Mouse (Mus musculus) hindbrain, embryonic 12.5 days (tissue): ENCODE results near the gene Bmp6. TPM values are rescaled to one million over a fixed set of nuclear protein-coding genes. Genes with fewer than 3 reads are reported as not detected.

Experiments used
- ATAC-seq: fragments of 200-750 bp; cut with Nextera tagmentation; 2 replicates; pipeline ENCODE4 v1.8.0; 2017; ENCODE audit warnings: moderate TSS enrichment; ENCODE audit not compliant: low FRiP score
- H3K27ac ChIP-seq: fragments of 300-500 bp; sonication (generic); 2 replicates; pipeline ENCODE4 v1.5.1; 2016; ENCODE audit warnings: mild to moderate bottlenecking
- H3K27me3 ChIP-seq: fragments of 300-500 bp; sonication (generic); 2 replicates; pipeline ENCODE4 v1.6.1; 2016; ENCODE audit warnings: mild to moderate bottlenecking
- H3K36me3 ChIP-seq: fragments of 300-500 bp; sonication (generic); 2 replicates; pipeline ENCODE4 v1.6.1; 2016; ENCODE audit warnings: mild to moderate bottlenecking
- H3K4me1 ChIP-seq: fragments of 300-500 bp; sonication (generic); 2 replicates; pipeline ENCODE4 v1.6.1; 2016
- H3K4me2 ChIP-seq: fragments of 300-500 bp; sonication (generic); replicated peaks from 2 replicates; pipeline ENCODE4 v1.6.1; 2016; ENCODE audit warnings: mild to moderate bottlenecking
- H3K4me3 ChIP-seq: fragments of 300-500 bp; sonication (generic); 2 replicates; pipeline ENCODE4 v1.5.1; 2016; ENCODE audit warnings: mild to moderate bottlenecking
- H3K9ac ChIP-seq: fragments of 300-500 bp; sonication (generic); 2 replicates; pipeline ENCODE4 v1.6.1; 2016; ENCODE audit warnings: mild to moderate bottlenecking, moderate library complexity
- H3K9me3 ChIP-seq: fragments of 300-500 bp; sonication (generic); replicated peaks from 2 replicates; pipeline ENCODE4 v1.6.1; 2016; ENCODE audit warnings: mild to moderate bottlenecking
- WGBS: fragments of 180-500 bp; shearing (Covaris S2); methylation state at CpG from one replicate; pipeline ENCODE4 v1.1.7; 2016; 5-methylcytosine and 5-hydroxymethylcytosine counted together
- polyA plus RNA-seq: library from polyadenylated mRNA; unstranded; fragments of >200 nt; fragmentation: Nextera tagmentation; extraction: Ambion mirVana; gene quantifications from 2 replicates; pipeline ENCODE4 v1.2.1, GENCODE M21; 2016

Bmp6 gene
- 4.6 and 5.0 TPM in 2 replicates for polyA plus RNA-seq

DNA sequence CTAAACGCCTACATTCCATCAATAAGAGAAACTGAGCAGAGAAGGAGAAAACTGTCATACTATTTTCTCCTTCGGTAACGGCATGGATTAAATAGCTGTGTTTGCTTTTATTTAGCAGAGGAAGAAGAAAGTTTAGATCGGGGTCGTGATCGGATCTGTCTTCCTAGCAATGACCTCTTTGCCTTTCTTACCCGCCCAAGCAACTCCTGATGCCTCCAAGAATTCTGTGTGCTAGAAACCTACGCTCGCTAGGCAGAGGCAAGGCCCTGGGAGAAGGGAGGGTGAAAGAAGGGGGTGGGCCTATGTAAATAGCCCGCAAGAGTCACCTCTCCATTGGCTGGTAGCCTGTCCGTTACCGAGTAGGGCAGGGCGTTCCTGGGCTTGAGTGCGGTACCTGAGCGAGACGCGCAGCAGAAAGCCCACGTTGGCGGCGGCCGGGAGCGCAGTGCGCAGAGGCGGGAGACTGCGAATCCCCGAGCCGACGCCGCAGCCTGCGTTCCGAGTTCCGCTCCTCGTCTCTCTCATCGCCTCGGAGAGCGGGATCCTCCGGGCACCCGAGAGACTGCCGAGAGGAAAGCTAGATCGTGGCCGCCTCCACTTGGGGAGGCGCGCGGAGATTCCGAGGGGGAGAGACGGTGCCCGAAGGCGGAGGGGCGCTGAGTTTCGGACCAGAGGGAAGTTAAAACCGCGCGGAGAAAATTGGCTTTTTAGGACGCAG lies at the start of gene Bmp6:
Gene Bmp6 (plus strand): TSS at position 395 of the 718 bp plus-strand sequence.
- no peak within 1 kb of the TSS for H3K27ac ChIP-seq
- WGBS, result 3% methylated on average over 54 of the region's 54 CpGs
- H3K27me3 ChIP-seq, result peaks cover 66% of the 10 kb centered on the region

DNA sequence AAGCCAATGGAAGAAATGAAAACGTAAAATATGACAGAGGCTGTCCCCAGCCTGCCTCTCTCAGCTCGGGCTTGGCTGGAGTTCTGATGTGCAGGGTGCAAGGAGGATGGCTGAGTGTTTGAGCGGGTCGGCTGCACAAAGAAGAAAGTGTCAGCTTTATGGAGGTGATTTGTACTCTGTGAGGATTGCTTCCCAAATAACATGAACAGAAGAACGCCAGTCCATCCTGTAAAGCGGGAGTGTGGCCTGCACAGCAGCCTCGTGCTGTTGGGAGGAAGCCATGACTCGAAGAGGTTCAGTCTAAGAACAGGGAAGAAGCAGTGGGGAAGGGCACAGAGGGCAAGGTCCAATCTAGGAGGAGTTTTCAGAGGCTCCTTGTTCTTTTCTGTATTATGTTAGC lies 48.7 kb upstream of the Bmp6 start:
- H3K27me3 ChIP-seq, result no peaks in the 10 kb centered on the region
- no peak overlapping the region for H3K9ac ChIP-seq
- no peak overlapping the region for H3K4me3 ChIP-seq
- 82% methylated on average over 8 of the region's 8 CpGs for WGBS
- no peak overlapping the region for H3K27ac ChIP-seq
- no peaks in the 10 kb centered on the region for H3K36me3 ChIP-seq
- H3K4me1 ChIP-seq, result no peaks in the 10 kb centered on the region
- H3K9me3 ChIP-seq, result no peaks in the 10 kb centered on the region; the same call in 1 of the 2 replicates
- no peak overlapping the region for H3K4me2 ChIP-seq
- no peak for ATAC-seq

More for the DNA sequence above, at the start of gene Bmp6:
- no peaks in the 10 kb centered on the region for H3K9me3 ChIP-seq
- peak within 1 kb of the TSS; percentile 70 for H3K4me2 ChIP-seq
- H3K9ac ChIP-seq, result peak within 1 kb of the TSS; percentile 56
- peaks cover 26% of the 10 kb centered on the region for H3K4me1 ChIP-seq
- peak within 1 kb of the TSS; percentile 46 for H3K4me3 ChIP-seq
- H3K36me3 ChIP-seq, result no peaks in the 10 kb centered on the region
- ATAC-seq, result peak; percentile 91

DNA sequence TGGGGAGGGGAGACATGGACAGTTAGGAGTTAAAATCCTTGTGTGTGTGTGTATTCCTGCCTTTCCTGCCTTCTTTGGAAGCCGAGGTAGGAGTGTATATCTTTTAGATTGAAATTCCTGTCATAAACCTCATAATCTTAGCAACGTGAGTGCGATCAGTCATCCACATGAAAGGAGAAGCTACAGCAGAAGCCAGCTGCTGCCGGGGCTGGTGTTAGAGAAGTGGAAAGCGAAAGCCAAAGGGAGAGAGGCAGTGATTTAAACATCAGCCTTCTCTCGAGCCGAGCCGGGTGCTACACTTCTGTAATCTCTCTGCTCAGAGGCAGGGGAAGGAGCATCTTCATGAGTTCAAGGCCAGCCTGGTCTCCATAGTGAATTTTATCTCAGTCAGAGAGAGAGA lies 48.3 kb upstream of the Bmp6 start:
- Histone ChIP-seq H3K4me2 (no peak overlapping the region), H3K36me3 (no peaks in the 10 kb centered on the region), H3K9me3 (no peaks in the 10 kb centered on the region; the same call in 1 of the 2 replicates), H3K9ac (no peak overlapping the region), H3K27ac (no peak overlapping the region), H3K4me3 (no peak overlapping the region), H3K4me1 (no peaks in the 10 kb centered on the region), H3K27me3 (no peaks in the 10 kb centered on the region)
- 72% methylated on average over 8 of the region's 8 CpGs for WGBS
- ATAC-seq, result no peak

DNA sequence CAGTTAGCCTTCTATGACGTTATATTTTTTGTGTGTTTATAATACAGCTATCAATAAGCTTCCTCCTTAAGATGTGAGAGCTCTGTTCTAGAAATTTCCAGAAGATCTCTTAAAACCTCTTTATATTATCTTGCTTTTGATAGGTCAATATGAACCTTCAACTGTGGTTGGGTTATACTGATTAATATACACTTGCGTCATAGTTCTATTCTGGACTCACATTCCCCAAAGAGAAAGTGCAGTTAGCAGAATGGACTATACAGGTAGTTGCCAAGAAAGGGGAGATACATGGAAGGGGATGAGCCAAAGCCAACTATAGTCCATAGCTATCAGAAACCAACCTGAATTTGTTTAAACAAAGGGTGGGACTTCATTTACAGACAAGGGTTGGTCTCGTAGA lies 33.8 kb upstream of the Bmp6 start:
- no peak overlapping the region for H3K27ac ChIP-seq
- no peaks in the 10 kb centered on the region for H3K36me3 ChIP-seq
- no peak overlapping the region for H3K4me3 ChIP-seq
- no peaks in the 10 kb centered on the region for H3K4me1 ChIP-seq
- H3K27me3 ChIP-seq, result no peaks in the 10 kb centered on the region
- no peak overlapping the region for H3K9ac ChIP-seq
- 97% methylated on average over 3 of the region's 3 CpGs for WGBS
- ATAC-seq, result no peak
- no peaks in the 10 kb centered on the region for H3K9me3 ChIP-seq
- no peak overlapping the region for H3K4me2 ChIP-seq

DNA sequence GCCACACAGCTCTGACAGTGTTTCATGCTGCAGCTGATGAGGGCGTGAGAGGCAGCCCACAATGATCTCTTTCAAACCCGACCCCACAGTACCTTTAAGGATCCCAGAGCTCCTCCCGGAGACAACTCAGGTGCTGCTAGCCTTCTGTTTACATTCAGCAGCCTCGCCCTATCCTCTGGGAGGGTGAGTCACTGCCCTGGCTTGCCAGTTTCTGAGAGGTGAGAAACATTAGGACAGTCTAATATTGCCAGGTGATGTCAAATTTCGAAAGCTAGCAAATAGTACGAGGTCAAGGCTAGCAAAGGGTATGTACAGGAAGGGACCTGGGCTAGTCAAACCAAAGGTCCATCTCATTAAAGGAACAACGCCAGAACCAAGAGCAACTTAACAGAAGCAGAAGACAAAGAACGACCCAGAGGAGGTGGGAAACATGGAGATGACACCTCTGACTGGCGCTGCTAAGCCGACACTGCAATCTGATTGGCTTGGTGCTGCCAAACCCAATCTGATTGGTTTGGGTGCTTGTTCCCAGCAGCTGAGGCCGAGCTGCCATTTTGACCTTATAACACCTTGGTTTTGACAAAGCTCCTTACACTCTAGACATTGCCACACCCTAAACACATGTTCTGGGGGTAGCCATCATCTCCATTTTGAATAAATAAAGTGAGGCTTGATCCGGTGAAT lies 32.4 kb upstream of the Bmp6 start:
- H3K4me2 ChIP-seq, result no peak overlapping the region
- no peak overlapping the region for H3K9ac ChIP-seq
- H3K4me3 ChIP-seq, result no peak overlapping the region
- no peaks in the 10 kb centered on the region for H3K36me3 ChIP-seq
- WGBS, result 81% methylated on average over 12 of the region's 12 CpGs
- no peaks in the 10 kb centered on the region for H3K4me1 ChIP-seq
- no peaks in the 10 kb centered on the region for H3K9me3 ChIP-seq
- H3K27me3 ChIP-seq, result no peaks in the 10 kb centered on the region
- no peak overlapping the region for H3K27ac ChIP-seq
- ATAC-seq, result no peak

DNA sequence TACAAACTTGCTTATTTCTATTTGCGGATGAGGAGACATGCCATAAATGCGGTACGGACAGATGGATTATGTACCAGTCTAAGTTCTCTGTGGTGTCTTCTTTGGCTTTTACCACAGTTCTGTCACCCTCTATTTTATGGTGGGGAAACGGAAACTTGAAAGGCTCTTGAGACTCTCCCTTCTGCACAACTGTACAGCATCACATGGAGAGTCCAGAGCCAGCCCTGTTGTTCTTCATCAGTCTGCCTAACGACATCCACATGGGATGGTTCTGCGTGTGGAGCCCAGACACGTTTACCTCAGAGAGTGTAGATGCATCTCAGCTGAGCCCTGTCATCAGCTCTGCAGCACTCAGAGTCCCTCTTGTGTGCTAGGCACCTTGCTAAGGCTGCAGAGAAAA lies 30.3 kb upstream of the Bmp6 start:
- Histone ChIP-seq H3K4me3 (no peak overlapping the region), H3K27me3 (no peaks in the 10 kb centered on the region), H3K9ac (no peak overlapping the region), H3K4me2 (no peak overlapping the region), H3K4me1 (no peaks in the 10 kb centered on the region), H3K36me3 (no peaks in the 10 kb centered on the region), H3K9me3 (no peaks in the 10 kb centered on the region), H3K27ac (no peak overlapping the region)
- WGBS, result 80% methylated on average over 7 of the region's 7 CpGs
- no peak for ATAC-seq

DNA sequence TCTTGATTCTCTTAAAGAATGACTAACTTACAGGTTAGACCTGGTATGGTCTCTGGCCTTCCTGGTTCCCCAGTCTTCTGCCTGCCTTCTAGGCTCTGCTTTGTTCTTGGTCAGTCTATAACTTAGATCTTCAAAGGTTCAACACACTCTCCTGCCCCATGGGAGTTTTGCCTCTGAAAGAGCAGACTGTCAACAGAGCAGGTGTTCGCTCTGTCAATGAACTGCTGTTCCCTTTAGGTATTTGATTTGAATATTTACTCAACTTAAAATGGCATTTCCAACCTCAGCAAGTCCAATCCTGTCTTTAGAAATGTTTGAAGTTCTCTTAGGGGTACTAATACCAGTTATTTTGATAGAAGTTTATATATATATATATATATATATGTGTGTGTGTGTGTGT lies 26.5 kb upstream of the Bmp6 start:
- Histone ChIP-seq H3K9me3 (no peaks in the 10 kb centered on the region), H3K27ac (no peak overlapping the region), H3K4me3 (no peak overlapping the region), H3K27me3 (no peaks in the 10 kb centered on the region), H3K4me1 (no peaks in the 10 kb centered on the region), H3K4me2 (no peak overlapping the region), H3K36me3 (no peaks in the 10 kb centered on the region), H3K9ac (no peak overlapping the region)
- 95% methylated on average over 1 of the region's 1 CpGs for WGBS
- no peak for ATAC-seq

DNA sequence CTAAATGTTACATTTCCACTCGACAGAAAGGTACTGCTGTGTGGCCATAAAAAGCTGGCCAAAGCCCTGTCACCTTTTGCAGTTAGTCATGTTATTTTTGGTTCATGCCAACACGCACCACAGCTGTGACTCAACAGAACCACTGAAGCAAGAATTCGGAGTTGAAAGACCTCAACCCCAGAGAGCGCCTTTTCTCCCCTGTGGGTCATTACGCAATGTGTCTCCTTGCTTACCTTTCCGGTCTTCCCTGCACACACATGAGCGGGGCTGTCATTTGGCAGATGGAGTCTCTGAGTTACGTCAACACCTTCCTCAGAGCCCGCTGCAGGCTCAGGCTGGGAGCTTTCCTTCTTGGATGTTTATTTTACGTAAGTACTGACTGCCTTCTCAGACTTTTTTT lies 24.6 kb upstream of the Bmp6 start:
- Histone ChIP-seq H3K4me3 (no peak overlapping the region), H3K27me3 (no peaks in the 10 kb centered on the region), H3K27ac (no peak overlapping the region), H3K4me2 (no peak overlapping the region), H3K4me1 (no peaks in the 10 kb centered on the region), H3K36me3 (no peaks in the 10 kb centered on the region), H3K9ac (no peak overlapping the region), H3K9me3 (no peaks in the 10 kb centered on the region)
- 67% methylated on average over 10 of the region's 10 CpGs for WGBS
- no peak for ATAC-seq

DNA sequence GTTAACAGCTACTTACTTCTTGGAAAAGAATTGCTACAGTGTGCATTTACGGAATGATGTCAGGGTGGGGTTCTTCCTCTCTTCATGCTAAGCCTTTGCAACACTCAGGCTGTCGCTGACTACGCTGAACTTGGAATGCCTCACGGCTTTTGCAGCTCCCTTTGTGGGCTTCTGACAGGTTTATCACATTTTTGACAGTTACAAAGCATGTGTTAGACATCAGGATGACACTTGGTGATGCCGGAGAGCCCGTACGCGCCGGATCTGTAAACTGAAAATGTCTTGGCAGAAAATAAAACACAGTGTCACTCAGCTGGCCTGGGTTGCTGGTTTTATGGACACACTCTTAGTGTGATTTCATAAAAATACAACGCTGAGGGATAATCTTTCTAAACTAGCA lies 20.5 kb upstream of the Bmp6 start:
- Histone ChIP-seq H3K27me3 (no peaks in the 10 kb centered on the region), H3K4me1 (no peaks in the 10 kb centered on the region), H3K36me3 (no peaks in the 10 kb centered on the region), H3K27ac (no peak overlapping the region), H3K9me3 (no peaks in the 10 kb centered on the region), H3K4me3 (no peak overlapping the region), H3K4me2 (no peak overlapping the region), H3K9ac (no peak overlapping the region)
- ATAC-seq, result no peak
- 75% methylated on average over 10 of the region's 10 CpGs for WGBS

DNA sequence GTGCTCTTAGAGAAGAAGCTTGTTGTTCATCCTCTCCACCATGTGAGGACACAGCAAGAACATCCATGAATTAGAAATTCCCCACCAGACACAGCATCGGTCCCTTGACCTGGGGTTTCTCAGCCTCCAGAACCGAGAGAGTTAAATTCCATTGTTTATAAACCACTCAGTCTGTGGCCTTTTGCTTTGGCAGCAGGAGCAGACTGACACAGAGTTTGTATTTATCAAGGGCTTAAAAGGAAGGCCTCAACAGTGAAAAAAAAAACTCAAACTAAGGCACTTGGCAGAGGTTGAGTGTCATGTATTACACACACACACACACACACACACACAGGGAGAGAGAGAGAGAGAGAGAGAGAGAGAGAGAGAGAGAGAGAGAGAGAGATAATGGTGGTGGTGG lies 17.5 kb upstream of the Bmp6 start:
- 66% methylated on average over 2 of the region's 2 CpGs for WGBS
- no peaks in the 10 kb centered on the region for H3K36me3 ChIP-seq
- no peak overlapping the region for H3K4me2 ChIP-seq
- H3K9ac ChIP-seq, result no peak overlapping the region
- no peak for ATAC-seq
- no peaks in the 10 kb centered on the region for H3K27me3 ChIP-seq
- 0 out of 2 replicates have a peak, but pooled peaks cover 3% of the 10 kb centered on the region for H3K4me1 ChIP-seq
- no peak overlapping the region for H3K4me3 ChIP-seq
- H3K9me3 ChIP-seq, result no peaks in the 10 kb centered on the region
- H3K27ac ChIP-seq, result no peak overlapping the region

DNA sequence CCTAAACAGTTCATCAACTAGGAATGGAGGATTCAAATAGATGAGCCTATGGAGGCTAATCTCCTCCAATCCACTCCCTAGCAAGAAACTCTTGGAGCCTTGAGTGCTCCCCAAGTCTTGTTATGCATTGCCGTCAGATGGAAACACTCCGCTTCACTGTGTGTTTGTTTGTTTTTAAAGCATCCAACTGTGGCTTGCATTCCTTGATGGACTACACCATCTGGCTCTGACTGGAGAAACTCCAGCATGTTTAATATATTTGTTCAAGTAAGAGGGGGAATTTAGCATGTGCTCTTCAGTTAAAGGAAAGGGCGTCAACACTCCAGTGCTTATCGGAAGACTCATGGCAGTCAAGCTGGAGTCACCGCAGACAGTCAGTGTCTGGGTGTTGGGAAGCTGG lies 11.4 kb upstream of the Bmp6 start:
- Histone ChIP-seq H3K4me2 (no peak overlapping the region), H3K9ac (no peak overlapping the region), H3K9me3 (peaks cover 6% of the 10 kb centered on the region; the same call in 1 of the 2 replicates), H3K4me3 (no peak overlapping the region), H3K4me1 (0 out of 2 replicates have a peak, but pooled peaks cover 3% of the 10 kb centered on the region), H3K27ac (no peak overlapping the region), H3K27me3 (no peaks in the 10 kb centered on the region), H3K36me3 (no peaks in the 10 kb centered on the region)
- WGBS, result 91% methylated on average over 5 of the region's 5 CpGs
- no peak for ATAC-seq

DNA sequence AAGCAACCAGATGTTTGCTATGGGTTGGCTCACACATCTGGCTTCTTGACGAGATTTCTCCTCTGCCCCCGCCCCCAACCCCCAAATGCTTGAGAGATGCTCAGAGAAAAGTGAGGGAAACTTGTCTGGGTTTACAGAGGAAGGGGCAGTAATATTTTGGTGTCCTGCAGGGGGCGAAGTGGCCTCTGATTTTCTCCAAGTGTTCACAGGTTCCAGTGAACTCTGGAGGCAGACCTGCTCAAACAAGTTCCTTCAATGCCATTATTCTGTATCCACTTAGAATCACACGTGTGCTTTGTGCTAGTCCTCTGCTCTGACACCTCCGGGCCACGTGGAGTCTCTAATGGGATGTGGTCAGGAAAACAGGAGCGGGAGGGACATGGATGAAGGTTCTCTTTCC lies 2.3 kb upstream of the Bmp6 start:
- Histone ChIP-seq H3K9ac (no peak overlapping the region), H3K4me2 (no peak overlapping the region), H3K9me3 (peaks cover 6% of the 10 kb centered on the region; the same call in 1 of the 2 replicates), H3K27ac (no peak overlapping the region), H3K36me3 (no peaks in the 10 kb centered on the region), H3K4me3 (no peak overlapping the region), H3K27me3 (peaks cover 47% of the 10 kb centered on the region), H3K4me1 (peaks cover 24% of the 10 kb centered on the region)
- 32% methylated on average over 7 of the region's 7 CpGs for WGBS
- no peak for ATAC-seq

DNA sequence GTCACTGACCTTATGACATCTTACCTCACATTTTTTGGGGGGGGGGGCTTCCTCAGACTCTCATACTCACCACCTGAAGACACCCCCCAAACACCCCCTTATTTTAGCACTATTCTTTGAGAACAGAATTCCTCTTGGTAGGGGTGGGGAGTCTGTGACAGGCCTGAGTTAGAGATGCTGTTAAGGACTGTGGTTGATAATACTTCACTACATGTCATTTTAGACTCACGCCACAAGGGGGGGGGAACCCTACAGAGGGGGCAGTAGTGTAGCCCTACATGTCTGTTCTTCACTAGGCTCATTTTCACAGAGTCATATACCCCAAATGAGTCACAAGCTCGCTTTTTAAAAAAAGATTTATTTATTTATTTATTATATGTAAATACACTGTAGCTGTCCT lies 1.7 kb upstream of the Bmp6 start:
- Histone ChIP-seq H3K4me1 (peaks cover 26% of the 10 kb centered on the region), H3K4me2 (no peak overlapping the region), H3K36me3 (no peaks in the 10 kb centered on the region), H3K9me3 (peaks cover 2% of the 10 kb centered on the region; the same call in 1 of the 2 replicates), H3K9ac (no peak overlapping the region), H3K27ac (no peak overlapping the region), H3K4me3 (no peak overlapping the region), H3K27me3 (peaks cover 52% of the 10 kb centered on the region)
- ATAC-seq, result no peak
- 69% methylated on average over 2 of the region's 2 CpGs for WGBS
